Mouse (Mus musculus): ENCODE measurements around the gene B4galt3. TPM values are rescaled to one million over a fixed set of nuclear protein-coding genes. Genes with fewer than 3 reads are reported as not detected.

B4galt3 gene
- polyA plus RNA-seq, 1 experiment from 2014 or later, result 44.4 TPM

DNA sequence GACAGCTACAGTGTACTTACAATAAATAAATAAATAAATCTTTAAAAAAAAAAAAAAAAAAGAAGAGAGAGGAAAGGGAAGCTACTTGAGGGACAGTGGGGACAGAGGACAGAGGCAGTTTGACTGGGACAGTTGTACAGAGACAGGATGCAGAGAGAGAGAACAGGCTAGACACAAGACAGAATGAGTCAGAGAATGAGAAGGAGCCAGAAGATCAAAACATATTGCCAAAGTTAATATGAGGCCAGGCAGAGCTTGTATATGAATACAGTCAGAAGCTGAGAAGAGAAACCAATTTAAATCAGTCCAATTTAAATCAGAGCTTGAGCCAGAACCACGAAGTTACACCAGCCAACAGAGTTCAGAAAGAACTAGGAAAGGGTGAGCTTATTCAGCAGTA is 1.8 kb upstream of the B4galt3 start:
- peaks cover 18% of the 10 kb centered on the region for H3K4me1 ChIP-seq (replicated peaks)
- no peaks in the 10 kb centered on the region for H3K27me3 ChIP-seq
- no peak overlapping the region for H3K4me3 ChIP-seq
- 71% methylated on average over 1 of the region's 1 CpGs for WGBS
- peaks cover 10% of the 10 kb centered on the region for H3K36me3 ChIP-seq
- H3K4me2 ChIP-seq, result no peak overlapping the region
- H3K9me3 ChIP-seq (replicated peaks), result no peaks in the 10 kb centered on the region
- H3K27ac ChIP-seq, result no peak overlapping the region
- ATAC-seq (replicated peaks; ENCODE audit: insufficient number of reproducible peaks, insufficient read depth, low FRiP score, low read depth), result no peak
- H3K9ac ChIP-seq, result no peak overlapping the region

DNA sequence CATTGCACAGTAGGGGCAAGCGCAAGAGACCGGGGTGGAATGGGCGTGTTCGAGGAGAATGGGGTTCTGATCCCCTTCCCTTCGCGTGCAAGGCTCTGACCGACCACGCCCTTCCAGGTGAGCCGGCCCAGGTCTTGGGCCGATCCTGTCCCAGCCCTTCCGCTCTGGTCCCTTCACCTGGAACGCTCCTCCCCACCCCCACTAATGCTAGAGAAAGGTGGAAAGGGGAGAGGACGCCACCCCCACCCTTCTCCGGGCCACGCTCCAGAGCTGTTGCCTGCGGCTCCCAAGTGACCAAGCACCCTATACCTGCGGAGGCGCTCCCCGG is 409 bp downstream of the B4galt3 start:
- peak; percentile 75 for ATAC-seq (replicated peaks; ENCODE audit: insufficient number of reproducible peaks, insufficient read depth, low FRiP score, low read depth)
- under 1% methylated on average over 19 of the region's 19 CpGs for WGBS
- no peaks in the 10 kb centered on the region for H3K27me3 ChIP-seq

DNA sequence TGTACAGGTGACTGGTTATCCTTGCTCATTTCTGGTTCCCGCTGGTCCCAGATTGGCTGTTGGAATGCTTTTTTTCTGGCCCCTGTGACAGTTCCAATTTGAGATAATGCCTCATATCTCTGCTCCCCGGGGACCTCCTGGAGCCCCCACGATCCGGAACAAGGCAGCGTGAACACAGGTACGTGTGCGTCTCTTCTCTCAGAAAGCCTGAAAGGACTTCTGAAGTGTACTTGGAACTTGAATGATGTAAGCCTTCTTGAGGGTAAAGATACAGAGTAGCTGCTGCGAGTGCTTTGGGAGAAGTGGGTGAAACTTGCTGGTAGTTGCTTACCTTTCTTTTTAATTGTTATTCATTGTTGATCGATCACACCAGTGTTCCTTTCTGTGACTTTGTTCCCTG is 1.1 kb downstream of the B4galt3 start:
- H3K36me3 ChIP-seq, result peaks cover 38% of the 10 kb centered on the region
- no peak for ATAC-seq (replicated peaks; ENCODE audit: insufficient number of reproducible peaks, insufficient read depth, low FRiP score, low read depth)
- peak overlapping the region; percentile 89 for H3K4me3 ChIP-seq
- no peaks in the 10 kb centered on the region for H3K27me3 ChIP-seq
- peak overlapping the region; percentile 83 for H3K4me2 ChIP-seq
- H3K27ac ChIP-seq, result 0 out of 2 replicates have a peak overlapping the region, but pooled peaks have one; percentile 72
- peak overlapping the region; percentile 83 for H3K9ac ChIP-seq
- WGBS, result 35% methylated on average over 9 of the region's 9 CpGs
- no peaks in the 10 kb centered on the region for H3K9me3 ChIP-seq (replicated peaks)
- peaks cover 12% of the 10 kb centered on the region for H3K4me1 ChIP-seq (replicated peaks)

More for the DNA sequence above, 409 bp downstream of the B4galt3 start:
- Histone ChIP-seq H3K27ac (peak overlapping the region; percentile 72), H3K4me3 (peak overlapping the region; percentile 89), H3K36me3 (peaks cover 31% of the 10 kb centered on the region), H3K9ac (peak overlapping the region; percentile 83), H3K4me2 (peak overlapping the region; percentile 83), H3K4me1 (replicated peaks) (peaks cover 12% of the 10 kb centered on the region), H3K9me3 (replicated peaks) (no peaks in the 10 kb centered on the region)

DNA sequence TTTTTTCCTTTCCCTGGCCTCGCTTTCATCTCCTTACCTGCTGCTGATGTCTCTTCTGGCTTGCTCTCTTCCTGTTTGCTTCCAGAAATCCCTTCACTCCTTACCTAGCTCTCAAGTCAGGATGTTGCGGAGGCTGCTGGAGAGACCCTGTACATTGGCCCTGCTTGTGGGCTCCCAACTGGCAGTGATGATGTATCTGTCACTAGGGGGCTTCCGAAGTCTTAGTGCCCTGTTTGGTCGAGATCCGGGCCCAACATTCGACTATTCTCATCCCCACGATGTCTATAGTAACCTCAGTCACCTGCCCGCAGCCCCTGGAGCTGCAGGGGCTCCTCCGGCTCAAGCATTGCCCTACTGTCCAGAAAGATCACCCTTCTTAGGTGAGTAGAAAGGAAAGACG is 1.5 kb downstream of the B4galt3 start:
- peak overlapping the region; percentile 83; the same call in 1 of the 2 replicates for H3K4me2 ChIP-seq
- H3K9ac ChIP-seq, result no peak overlapping the region
- H3K36me3 ChIP-seq, result peaks cover 42% of the 10 kb centered on the region
- 62% methylated on average over 10 of the region's 10 CpGs for whole genome bisulfite sequencing
- ATAC-seq (replicated peaks; ENCODE audit: insufficient number of reproducible peaks, insufficient read depth, low FRiP score, low read depth), result no peak
- peaks cover 12% of the 10 kb centered on the region for H3K4me1 ChIP-seq (replicated peaks)
- no peak overlapping the region for H3K27ac ChIP-seq
- no peaks in the 10 kb centered on the region for H3K27me3 ChIP-seq
- no peaks in the 10 kb centered on the region for H3K9me3 ChIP-seq (replicated peaks)
- H3K4me3 ChIP-seq, result peak overlapping the region; percentile 89; the same call in 1 of the 2 replicates

DNA sequence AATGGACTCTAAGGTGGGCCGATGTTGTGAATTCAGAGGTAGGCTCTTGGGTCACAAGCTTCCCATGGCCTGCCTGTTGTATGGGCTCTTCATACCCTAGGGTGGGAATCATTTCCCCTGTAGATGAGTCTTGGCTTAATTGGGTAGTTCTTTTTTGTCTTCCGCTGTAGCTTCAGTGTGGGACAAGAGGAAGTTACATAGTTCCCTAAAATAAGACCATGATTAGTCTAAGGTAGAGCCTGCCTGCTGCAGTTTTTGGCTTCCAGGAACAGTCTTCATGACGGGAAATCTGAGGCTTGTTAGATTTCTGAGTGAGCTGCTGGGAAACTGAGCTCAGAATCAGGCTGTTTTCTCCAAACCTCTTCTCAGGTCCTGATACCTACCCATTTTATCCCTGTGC is 2.0 kb downstream of the B4galt3 start:
- ATAC-seq (replicated peaks; ENCODE audit: insufficient number of reproducible peaks, insufficient read depth, low FRiP score, low read depth), result no peak
- Histone ChIP-seq H3K36me3 (peaks cover 47% of the 10 kb centered on the region), H3K9me3 (replicated peaks) (no peaks in the 10 kb centered on the region), H3K9ac (no peak overlapping the region), H3K4me2 (0 out of 2 replicates have a peak overlapping the region, but pooled peaks have one; percentile 83), H3K4me1 (replicated peaks) (peaks cover 12% of the 10 kb centered on the region), H3K27me3 (no peaks in the 10 kb centered on the region), H3K27ac (no peak overlapping the region), H3K4me3 (no peak overlapping the region)
- 87% methylated on average over 3 of the region's 3 CpGs for WGBS

DNA sequence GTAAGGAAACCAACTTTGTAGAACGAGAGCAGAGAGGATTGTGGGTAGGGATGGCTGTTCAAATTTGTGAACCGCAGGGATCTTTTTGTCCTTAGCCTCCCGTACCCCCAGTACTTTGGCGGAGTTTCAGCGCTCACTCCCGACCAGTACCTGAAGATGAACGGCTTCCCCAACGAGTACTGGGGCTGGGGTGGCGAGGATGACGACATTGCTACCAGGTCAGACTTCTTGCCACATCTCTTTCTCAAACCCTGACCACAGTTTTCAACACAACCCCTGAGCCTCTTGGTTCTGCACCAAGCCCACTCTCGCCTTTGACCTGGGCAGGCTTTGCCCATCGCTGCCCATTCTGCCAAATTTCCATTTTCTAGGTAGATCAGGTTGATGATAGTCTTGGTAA is 4.0 kb downstream of the B4galt3 start:
- no peaks in the 10 kb centered on the region for H3K9me3 ChIP-seq (replicated peaks)
- WGBS, result 92% methylated on average over 12 of the region's 12 CpGs
- no peak for ATAC-seq (replicated peaks; ENCODE audit: insufficient number of reproducible peaks, insufficient read depth, low FRiP score, low read depth)
- no peak overlapping the region for H3K9ac ChIP-seq
- H3K27me3 ChIP-seq, result no peaks in the 10 kb centered on the region
- no peak overlapping the region for H3K4me3 ChIP-seq
- peaks cover 54% of the 10 kb centered on the region for H3K36me3 ChIP-seq
- no peak overlapping the region for H3K27ac ChIP-seq
- peaks cover 12% of the 10 kb centered on the region for H3K4me1 ChIP-seq (replicated peaks)
- no peak overlapping the region for H3K4me2 ChIP-seq

DNA sequence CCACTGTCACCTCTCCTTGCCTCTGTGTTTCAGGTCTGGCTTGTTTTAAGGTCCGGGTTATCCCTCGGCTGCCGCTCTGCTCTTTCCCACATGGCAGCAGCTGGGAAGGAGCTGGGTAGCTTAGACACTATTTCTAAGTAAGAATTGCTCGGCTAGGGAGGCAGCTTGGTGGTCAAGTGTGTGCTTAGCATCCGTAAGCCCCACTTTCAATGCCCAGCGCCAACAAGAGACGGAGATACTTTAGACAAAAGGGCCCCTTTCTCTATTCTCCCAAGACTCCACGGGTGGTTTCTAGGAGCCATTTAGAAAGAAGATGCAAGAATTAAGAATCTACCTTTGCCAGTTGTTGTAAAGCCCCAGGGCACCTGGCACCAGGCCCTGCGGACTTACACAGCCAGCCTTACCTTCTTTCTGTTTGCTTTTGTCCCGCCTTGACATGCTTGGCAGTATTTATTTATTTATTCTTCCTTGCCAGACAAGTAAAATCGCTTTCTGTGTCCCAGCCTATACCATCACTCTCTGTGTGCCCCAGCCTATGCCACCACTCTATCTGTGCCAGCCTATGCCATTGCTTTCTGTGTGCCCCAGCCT is 5.1 kb downstream of the B4galt3 start:
- no peak overlapping the region for H3K9ac ChIP-seq
- peaks cover 54% of the 10 kb centered on the region for H3K36me3 ChIP-seq
- no peaks in the 10 kb centered on the region for H3K27me3 ChIP-seq
- ATAC-seq (replicated peaks; ENCODE audit: insufficient number of reproducible peaks, insufficient read depth, low FRiP score, low read depth), result no peak
- H3K9me3 ChIP-seq (replicated peaks), result no peaks in the 10 kb centered on the region
- WGBS, result 90% methylated on average over 11 of the region's 11 CpGs
- no peak overlapping the region for H3K4me3 ChIP-seq
- no peak overlapping the region for H3K4me2 ChIP-seq
- H3K27ac ChIP-seq, result no peak overlapping the region
- peaks cover 18% of the 10 kb centered on the region for H3K4me1 ChIP-seq (replicated peaks)

DNA sequence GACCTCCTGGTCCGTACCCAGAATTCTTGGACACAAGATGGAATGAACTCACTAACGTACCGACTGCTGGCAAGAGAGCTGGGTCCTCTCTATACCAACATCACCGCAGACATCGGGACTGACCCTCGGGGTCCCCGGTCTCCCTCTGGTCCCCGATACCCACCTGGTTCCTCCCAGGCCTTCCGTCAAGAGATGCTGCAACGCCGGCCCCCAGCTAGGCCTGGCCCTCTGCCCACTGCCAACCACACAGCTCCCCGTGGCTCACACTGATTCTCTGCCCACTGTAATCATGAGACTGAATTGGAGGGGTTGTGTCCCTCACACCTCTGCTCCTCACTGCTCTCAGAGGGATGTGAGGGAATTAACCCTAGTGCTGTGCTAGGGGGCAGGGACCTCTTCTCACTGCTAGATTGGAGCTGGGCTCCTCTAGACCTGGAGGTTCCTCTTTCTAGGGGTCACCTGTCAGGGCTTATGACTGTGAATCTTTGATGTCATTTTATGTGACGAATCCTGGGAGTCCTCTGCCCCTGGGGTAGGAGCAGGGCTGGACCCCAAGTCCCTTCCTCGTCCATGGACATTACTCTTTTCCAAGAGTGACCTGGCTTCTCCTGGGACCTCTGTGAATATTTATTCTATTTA is 6.1 kb downstream of the B4galt3 start:
- Histone ChIP-seq H3K4me3 (no peak overlapping the region), H3K36me3 (peaks cover 54% of the 10 kb centered on the region), H3K27me3 (no peaks in the 10 kb centered on the region), H3K4me2 (no peak overlapping the region), H3K9ac (no peak overlapping the region), H3K27ac (no peak overlapping the region), H3K4me1 (replicated peaks) (peaks cover 15% of the 10 kb centered on the region), H3K9me3 (replicated peaks) (no peaks in the 10 kb centered on the region)
- ATAC-seq (replicated peaks; ENCODE audit: insufficient number of reproducible peaks, insufficient read depth, low FRiP score, low read depth), result no peak
- WGBS, result 87% methylated on average over 14 of the region's 14 CpGs

DNA sequence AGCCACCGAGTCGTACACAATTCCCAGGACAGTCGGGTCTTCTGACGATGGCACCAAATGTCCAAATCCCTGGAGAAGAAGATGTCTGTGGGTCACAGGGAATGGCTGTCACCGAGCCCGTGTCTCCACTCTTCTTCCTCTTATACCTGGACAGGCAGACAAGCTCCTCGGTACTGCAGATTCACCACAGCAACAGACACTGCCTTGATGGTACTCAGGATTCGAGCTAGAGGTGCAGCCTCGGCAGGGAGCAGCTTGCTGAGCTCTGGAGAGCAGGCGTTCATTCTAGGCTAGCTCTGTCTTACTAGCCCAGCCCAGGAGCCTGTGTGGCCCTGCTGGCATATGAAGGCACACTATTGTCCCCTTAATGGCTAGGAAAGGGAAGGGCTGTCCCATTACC is 7.6 kb downstream of the B4galt3 start:
- Histone ChIP-seq H3K27me3 (no peaks in the 10 kb centered on the region), H3K9me3 (replicated peaks) (no peaks in the 10 kb centered on the region), H3K4me1 (replicated peaks) (peaks cover 19% of the 10 kb centered on the region), H3K27ac (no peak overlapping the region), H3K9ac (no peak overlapping the region), H3K4me3 (no peak overlapping the region), H3K36me3 (peaks cover 48% of the 10 kb centered on the region), H3K4me2 (no peak overlapping the region)
- ATAC-seq (replicated peaks; ENCODE audit: insufficient number of reproducible peaks, insufficient read depth, low FRiP score, low read depth), result no peak
- 83% methylated on average over 10 of the region's 10 CpGs for WGBS

DNA sequence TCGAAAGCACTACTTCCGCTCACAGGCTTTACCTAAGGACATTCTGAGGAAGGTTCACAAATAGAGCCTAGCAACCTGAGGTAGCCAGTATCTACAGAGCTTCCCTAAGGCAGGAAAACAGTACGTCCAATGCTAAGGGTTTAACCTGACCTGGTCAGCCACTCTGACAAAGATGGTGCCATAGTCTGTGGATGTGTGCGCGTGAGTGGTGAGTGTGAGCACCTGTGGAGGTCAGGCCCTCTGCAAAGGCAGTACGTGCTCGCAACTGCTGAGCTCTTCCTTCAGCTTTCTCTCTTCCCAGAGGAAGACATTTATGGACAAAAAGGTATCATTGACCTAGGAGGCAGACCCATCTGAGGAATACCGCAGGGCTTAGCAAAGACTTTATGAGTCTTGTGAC is 8.3 kb downstream of the B4galt3 start:
- no peak overlapping the region for H3K4me2 ChIP-seq
- H3K9ac ChIP-seq, result no peak overlapping the region
- H3K27ac ChIP-seq, result no peak overlapping the region
- no peak for ATAC-seq (replicated peaks; ENCODE audit: insufficient number of reproducible peaks, insufficient read depth, low FRiP score, low read depth)
- peaks cover 19% of the 10 kb centered on the region for H3K4me1 ChIP-seq (replicated peaks)
- WGBS, result 92% methylated on average over 8 of the region's 8 CpGs
- peaks cover 43% of the 10 kb centered on the region for H3K36me3 ChIP-seq
- H3K4me3 ChIP-seq, result no peak overlapping the region
- H3K27me3 ChIP-seq, result no peaks in the 10 kb centered on the region
- no peaks in the 10 kb centered on the region for H3K9me3 ChIP-seq (replicated peaks)

DNA sequence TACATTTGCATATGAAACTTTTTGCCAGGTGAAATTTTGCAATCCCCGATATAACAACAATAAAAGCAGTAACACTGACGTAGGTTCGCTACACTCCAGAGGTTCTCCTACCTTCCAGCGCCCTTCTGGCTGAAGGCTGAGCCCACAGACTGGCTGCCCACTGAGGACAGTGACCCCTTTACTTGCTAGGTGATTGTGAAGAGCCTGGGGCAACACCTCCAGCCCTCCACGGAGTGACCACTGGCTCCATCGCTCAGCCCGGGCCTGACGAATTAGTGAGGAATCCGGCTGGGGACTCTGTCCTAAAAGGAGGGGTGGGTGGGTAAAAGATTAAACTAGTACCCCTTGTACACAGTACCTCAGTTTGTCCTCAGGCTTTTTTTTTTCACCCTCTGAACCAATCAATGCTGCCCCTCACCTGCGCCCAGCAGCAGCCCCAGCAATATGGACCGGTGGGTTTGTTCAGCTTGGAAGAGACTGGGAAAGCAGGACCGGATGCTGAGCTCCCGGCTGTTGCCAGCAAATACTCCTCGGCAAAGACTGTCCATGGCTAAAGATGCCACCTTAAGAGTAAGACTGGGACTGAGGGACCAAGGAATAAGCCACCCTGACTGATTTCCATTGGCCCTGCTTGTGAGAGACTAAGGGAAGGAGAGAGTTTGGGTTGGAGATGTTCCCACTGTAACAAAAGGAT is 9.0 kb downstream of the B4galt3 start:
- Histone ChIP-seq H3K27ac (no peak overlapping the region), H3K36me3 (peaks cover 42% of the 10 kb centered on the region), H3K9ac (no peak overlapping the region), H3K27me3 (no peaks in the 10 kb centered on the region), H3K4me3 (peak overlapping the region; percentile 78; the same call in 1 of the 2 replicates), H3K4me2 (0 out of 2 replicates have a peak overlapping the region, but pooled peaks have one; percentile 86), H3K4me1 (replicated peaks) (peaks cover 19% of the 10 kb centered on the region), H3K9me3 (replicated peaks) (no peaks in the 10 kb centered on the region)
- WGBS, result 90% methylated on average over 14 of the region's 14 CpGs
- no peak for ATAC-seq (replicated peaks; ENCODE audit: insufficient number of reproducible peaks, insufficient read depth, low FRiP score, low read depth)

Measured in heart, embryonic 15.5 days (tissue).